Mouse (Mus musculus) adrenal gland, postnatal 36 days (tissue): ENCODE measurements around the gene Ripor2. TPM values are rescaled to one million over a fixed set of nuclear protein-coding genes. Genes with fewer than 3 reads are reported as not detected.
A peak's percentile ranks its signal among the peaks of the same experiment; 100 is the strongest.
"Not testable (repeated sequence)": the region's sequence is repeated elsewhere in the genome, so short reads cannot be mapped to it uniquely, and the experiment has no call there.

Source experiments
- DNase-seq, 2 experiments: peaks; one replicate each; pipeline ENCODE4 v3.0.0; 2021; ENCODE audit warnings: mixed read lengths in 1 of 2
- total RNA-seq, 2 experiments: library from RNA; stranded (reverse); gene quantifications; 2 replicates each; pipeline ENCODE4 v1.2.3; 2021

Gene Ripor2
- total RNA-seq, 2 experiments from 2014 or later, result 2.6 to 4.2 TPM

GRCm38 (mm10) chr13:24761403-24762227 is 179.6 kb downstream of the Ripor2 start, which contains the start of gene Gmnn:
Gene Gmnn, minus strand, starts transcription at chr13:24761923.
- peak; percentile 91 to 95 for DNase-seq

- DNase-seq, result no peak
Measured at GRCm38 (mm10) chr13:24762254-24762653, 180.3 kb downstream of the Ripor2 start.

DNA sequence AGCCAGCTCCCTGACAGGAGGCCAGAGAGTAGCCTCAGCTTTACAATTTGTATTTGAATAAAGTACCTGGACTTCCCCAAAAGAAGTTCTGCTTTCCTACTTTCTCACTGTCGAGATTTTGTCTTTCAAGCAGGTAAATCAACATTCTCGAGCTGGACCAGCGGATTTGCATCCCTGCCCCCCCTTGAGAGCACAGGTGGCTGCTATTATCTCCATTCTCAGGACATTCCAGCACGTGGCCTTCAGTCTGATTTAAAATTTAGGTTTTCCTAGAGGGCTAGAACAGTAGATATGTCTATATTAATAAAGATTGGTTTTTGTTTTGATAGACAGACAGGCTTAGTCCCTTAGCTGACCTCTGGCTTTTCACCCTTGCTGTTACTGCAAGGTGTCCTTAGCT is 185.8 kb downstream of the Ripor2 start:
- DNase-seq, result not testable (repeated sequence)

- not testable (repeated sequence) for DNase-seq
Measured at GRCm38 (mm10) chr13:24771482-24771881, 189.5 kb downstream of the Ripor2 start.

DNA sequence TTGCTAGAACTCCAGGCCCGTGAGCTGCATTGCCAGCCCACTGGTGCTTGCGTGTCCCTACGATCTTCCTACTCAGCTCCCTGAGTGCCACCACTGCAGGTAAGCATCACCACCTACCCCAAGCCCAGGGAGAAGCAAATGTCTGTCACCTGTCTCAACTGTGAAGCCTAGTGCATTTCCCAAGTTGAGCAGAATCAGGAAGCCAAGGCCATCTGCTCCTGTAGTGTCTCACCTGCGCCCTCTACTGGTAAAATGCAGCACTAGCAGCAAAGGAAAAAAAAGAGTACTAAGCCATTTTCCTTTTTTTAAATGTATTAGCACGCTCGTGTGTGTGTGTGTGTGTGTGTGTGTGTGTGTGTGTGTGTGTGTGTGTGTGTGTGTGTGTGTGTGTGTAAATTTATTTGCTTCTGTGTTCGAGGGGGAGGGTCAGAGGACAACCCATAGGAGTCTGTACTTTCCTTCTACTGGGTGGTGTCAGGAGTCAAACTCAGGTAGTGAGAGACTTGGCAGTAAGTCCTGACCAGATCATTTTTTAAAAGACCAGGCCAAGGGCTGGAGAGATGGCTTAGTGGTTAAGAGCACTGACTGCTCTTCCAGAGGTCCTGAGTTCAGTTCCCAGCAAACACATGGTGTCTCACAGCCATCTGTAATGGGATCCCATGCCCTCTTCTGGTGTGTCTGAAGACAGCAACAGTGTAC is 194.3 kb downstream of the Ripor2 start:
- DNase-seq, result peak; percentile 46 to 64

DNA sequence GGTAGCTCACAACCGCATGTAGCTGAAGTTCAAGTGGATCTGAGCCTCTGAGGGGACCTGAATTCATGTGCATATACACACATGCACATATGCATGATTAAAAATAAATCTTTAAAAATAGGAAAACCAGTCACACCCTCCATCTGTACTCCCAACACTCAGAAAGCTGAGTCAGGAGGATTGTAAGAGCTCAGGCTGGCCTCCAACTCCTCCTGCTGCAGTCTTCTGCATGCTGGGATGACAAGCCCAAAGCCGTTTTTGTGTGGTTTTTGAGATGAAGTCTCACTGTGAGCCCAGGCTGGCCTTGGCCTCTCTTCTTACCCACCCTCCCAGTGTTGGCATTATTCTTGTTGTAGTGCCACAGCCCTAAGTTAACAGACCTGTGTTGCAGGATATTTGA is 196.0 kb downstream of the Ripor2 start:
- no peak for DNase-seq

- DNase-seq, result peak; percentile 29 to 43
Measured at GRCm38 (mm10) chr13:24778706-24779380, 196.9 kb downstream of the Ripor2 start.

GRCm38 (mm10) chr13:24781916-24782315 is 199.9 kb downstream of the Ripor2 start:
- peak; percentile 74 to 79 for DNase-seq

Other genes with a start within 250 kb of the Ripor2 start
- not detected for gene Armh2, start 159.0 kb downstream of the Ripor2 start, total RNA-seq
- gene Gmnn, start 179.7 kb downstream of the Ripor2 start, total RNA-seq, result 10 to 100 TPM; 10.7 to 12.2 TPM
- gene BC005537, start 219.5 kb downstream of the Ripor2 start, total RNA-seq, result 100 to 1,000 TPM; 226 to 236 TPM
- gene Acot13, start 249.4 kb downstream of the Ripor2 start, total RNA-seq, result 10 to 100 TPM; 68.0 to 91.6 TPM
- gene Tdp2, start 249.5 kb downstream of the Ripor2 start, total RNA-seq, result 10 to 100 TPM; 22.6 to 23.5 TPM